Comparison of ENCODE assay signal across 7 mouse cellular contexts in the genomic region with DNA sequence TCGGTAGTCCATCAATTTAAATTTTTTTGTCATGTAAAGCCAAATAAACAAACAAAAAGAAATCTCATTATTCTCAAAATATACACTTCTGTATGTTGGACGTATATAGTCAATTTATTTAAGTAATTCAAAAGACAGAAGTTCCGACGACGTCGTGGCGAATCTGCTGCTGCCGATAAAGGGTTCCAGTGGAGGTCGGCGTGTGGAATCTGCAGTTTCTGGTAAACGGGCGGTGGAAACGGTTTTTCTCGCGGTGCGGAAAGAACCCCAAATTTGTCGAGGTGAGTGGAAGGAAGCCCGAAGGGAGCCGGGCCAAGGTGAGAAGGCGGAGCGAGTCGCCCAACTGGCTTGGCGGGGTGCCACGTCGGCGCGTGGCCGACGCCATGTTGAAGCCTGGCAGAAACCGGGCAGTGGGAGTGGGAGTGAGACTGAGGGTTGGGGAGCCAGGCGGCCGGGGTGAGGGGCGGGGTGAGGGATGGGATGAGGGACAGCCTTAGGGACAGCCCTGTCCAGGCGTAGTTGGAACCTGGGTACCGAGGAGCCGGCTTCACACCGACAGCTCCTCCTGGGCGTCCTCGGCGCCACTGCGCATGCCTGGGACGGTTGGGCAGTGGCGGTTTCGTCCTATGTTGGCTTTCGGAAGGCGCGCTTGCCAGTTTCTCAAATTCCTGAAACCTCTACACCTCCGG. TPM values are rescaled to one million over a fixed set of nuclear protein-coding genes. Genes with fewer than 3 reads are reported as not detected.
DNase-seq lines count a peak whose midpoint lies in the region; ATAC-seq lines count a peak whose summit lies in the region.

A gene (plus strand): TSS at position 169 of the 689 bp plus-strand sequence.

- no peaks in the 10 kb centered on the region for H3K27me3 ChIP-seq in embryonic facial prominence, embryonic 11.5 days (ENCODE audit: control insufficient read depth, insufficient read depth, low read length)
- no peaks in the 10 kb centered on the region for H3K27me3 ChIP-seq in limb, embryonic 11.5 days (ENCODE audit: control insufficient read depth, insufficient read depth, low read length)
- no peaks in the 10 kb centered on the region for H3K27me3 ChIP-seq in midbrain, embryonic 14.5 days (ENCODE audit: control insufficient read depth, insufficient read depth, low read length)

- peak; percentile 95 for DNase-seq in adrenal gland, postnatal 14 days
- peak; percentile 89 for DNase-seq in embryonic facial prominence, embryonic 11.5 days (ENCODE audit: low spot score)
- peak; percentile 89 for DNase-seq in kidney, adult 11 months
- DNase-seq in limb, embryonic 11.5 days (ENCODE audit: low spot score): peak; percentile 90
- DNase-seq in midbrain, embryonic 14.5 days: peak; percentile 93
- DNase-seq in spleen, adult 18-20 months: peak; percentile 87

- H3K27ac ChIP-seq in embryonic facial prominence, embryonic 11.5 days (replicated peaks; ENCODE audit: low read depth, low read length): peak within 1 kb of the TSS; percentile 100
- peak within 1 kb of the TSS; percentile 98 for H3K27ac ChIP-seq in limb, embryonic 11.5 days (replicated peaks; ENCODE audit: low read depth, low read length)
- peak within 1 kb of the TSS; percentile 98 for H3K27ac ChIP-seq in midbrain, embryonic 14.5 days (replicated peaks; ENCODE audit: low read depth, low read length)

- no peaks in the 10 kb centered on the region for H3K9me3 ChIP-seq in embryonic facial prominence, embryonic 11.5 days (replicated peaks; ENCODE audit: control insufficient read depth, low read length)
- no peaks in the 10 kb centered on the region for H3K9me3 ChIP-seq in limb, embryonic 11.5 days (ENCODE audit: control insufficient read depth, low read length)
- H3K9me3 ChIP-seq in midbrain, embryonic 14.5 days (ENCODE audit: control insufficient read depth, low read length): no peaks in the 10 kb centered on the region

- under 1% methylated on average over 44 of the region's 48 CpGs for WGBS in embryonic facial prominence, embryonic 11.5 days
- under 1% methylated on average over 48 of the region's 48 CpGs for WGBS in limb, embryonic 11.5 days
- WGBS in midbrain, embryonic 14.5 days: under 1% methylated on average over 48 of the region's 48 CpGs

- H3K4me2 ChIP-seq in embryonic facial prominence, embryonic 11.5 days (ENCODE audit: low read depth, low read length): peak within 1 kb of the TSS; percentile 69
- peak within 1 kb of the TSS; percentile 50 for H3K4me2 ChIP-seq in limb, embryonic 11.5 days (ENCODE audit: low read depth, severe bottlenecking)
- peak within 1 kb of the TSS; percentile 63 for H3K4me2 ChIP-seq in midbrain, embryonic 14.5 days (ENCODE audit: low read length)

- peak within 1 kb of the TSS; percentile 60 for H3K4me3 ChIP-seq in embryonic facial prominence, embryonic 11.5 days (ENCODE audit: low read depth, low read length)
- H3K4me3 ChIP-seq in limb, embryonic 11.5 days (ENCODE audit: low read depth, low read length): peak within 1 kb of the TSS; percentile 56
- H3K4me3 ChIP-seq in midbrain, embryonic 14.5 days (replicated peaks; ENCODE audit: low read depth, low read length): peak within 1 kb of the TSS; percentile 64

- peak within 1 kb of the TSS; percentile 95 for H3K9ac ChIP-seq in embryonic facial prominence, embryonic 11.5 days (replicated peaks; ENCODE audit: low read length)
- H3K9ac ChIP-seq in limb, embryonic 11.5 days (ENCODE audit: low read length): peak within 1 kb of the TSS; percentile 79
- H3K9ac ChIP-seq in midbrain, embryonic 14.5 days (replicated peaks; ENCODE audit: low read length): peak within 1 kb of the TSS; percentile 85

- H3K4me1 ChIP-seq in embryonic facial prominence, embryonic 11.5 days (ENCODE audit: control insufficient read depth, insufficient read depth, low read length): no peaks in the 10 kb centered on the region
- H3K4me1 ChIP-seq in limb, embryonic 11.5 days (ENCODE audit: control insufficient read depth, insufficient read depth, low read length): peaks cover 4% of the 10 kb centered on the region; the same call in 1 of the 2 replicates
- H3K4me1 ChIP-seq in midbrain, embryonic 14.5 days (ENCODE audit: control insufficient read depth, insufficient read depth, low read length): peaks cover 13% of the 10 kb centered on the region

- ATAC-seq in embryonic facial prominence, embryonic 11.5 days (replicated peaks; ENCODE audit: insufficient number of reproducible peaks, low FRiP score, low TSS enrichment, low read depth): peak; percentile 90
- peak; percentile 75 for ATAC-seq in granulocyte monocyte progenitor cell, adult 5-6 weeks (replicated peaks; ENCODE audit: poor library complexity, severe bottlenecking)
- ATAC-seq in limb, embryonic 11.5 days (ENCODE audit: insufficient number of reproducible peaks, low FRiP score, low TSS enrichment, low read depth): peak; percentile 89
- ATAC-seq in midbrain, embryonic 14.5 days (ENCODE audit: low FRiP score, low TSS enrichment): peak; percentile 94

- H3K36me3 ChIP-seq in embryonic facial prominence, embryonic 11.5 days (replicated peaks; ENCODE audit: control insufficient read depth, insufficient read depth, low read depth, low read length): no peaks in the 10 kb centered on the region; the same call in 1 of the 2 replicates
- H3K36me3 ChIP-seq in limb, embryonic 11.5 days (ENCODE audit: control insufficient read depth, insufficient read depth, low read length): no peaks in the 10 kb centered on the region
- H3K36me3 ChIP-seq in midbrain, embryonic 14.5 days (ENCODE audit: control insufficient read depth, insufficient read depth, low read length): no peaks in the 10 kb centered on the region

RNA-seq across cellular contexts. Expression of the gene that starts here (rescaled TPM):
- total RNA-seq in adrenal gland, postnatal 14 days (2021): 13.4 and 18.4 TPM in 2 replicates
- 12.3 and 13.9 TPM in 2 replicates for polyA plus RNA-seq in embryonic facial prominence, embryonic 11.5 days (2014; fragmentation: Nextera tagmentation; extraction: Ambion mirVana)
- total RNA-seq in granulocyte monocyte progenitor cell, adult 5-6 weeks (2014; fragmentation: Nextera tagmentation): 9.1 and 12.3 TPM in 2 replicates
- total RNA-seq in granulocyte monocyte progenitor cell, adult 5-6 weeks (2017): 11.8 and 11.9 TPM in 2 replicates
- 14.1 and 15.3 TPM in 2 replicates for polyA plus RNA-seq in limb, embryonic 11.5 days (2014; fragmentation: Nextera tagmentation; extraction: Ambion mirVana)
- polyA plus RNA-seq in midbrain, embryonic 14.5 days (2014; fragmentation: Nextera tagmentation; extraction: Ambion mirVana): 8.9 and 10.6 TPM in 2 replicates

Comparison
In these comparisons a context has a peak if more than half of its experiments do, and no peak if none do; other contexts are left out.
1. Peak in every context shown above with its lines: DNase-seq, ATAC-seq, H3K4me3 ChIP-seq and H3K27ac ChIP-seq.